Mouse (Mus musculus): ENCODE data around the gene Usp27x. TPM values are rescaled to one million over a fixed set of nuclear protein-coding genes. Genes with fewer than 3 reads are reported as not detected.

The Usp27x gene
- polyA plus RNA-seq, 1 experiment from 2014 or later = 1.3 TPM

Other genes with a start within 250 kb of the Usp27x start
- 12.0 and 13.1 TPM in 2 replicates for gene Clcn5, start 56.5 kb downstream of the Usp27x start, polyA plus RNA-seq (2015; fragmentation: Nextera tagmentation; extraction: Ambion mirVana)
- 0.14 TPM in 1 of 2 replicates, not detected in the other for gene Foxp3, start 197.8 kb upstream of the Usp27x start, polyA plus RNA-seq (2015; fragmentation: Nextera tagmentation; extraction: Ambion mirVana)
- gene Ppp1r3f, start 198.5 kb upstream of the Usp27x start, polyA plus RNA-seq (2015; fragmentation: Nextera tagmentation; extraction: Ambion mirVana) = 1.6 and 2.5 TPM in 2 replicates
- gene Ccdc22, start 229.7 kb upstream of the Usp27x start, polyA plus RNA-seq (2015; fragmentation: Nextera tagmentation; extraction: Ambion mirVana) = 26.9 and 30.4 TPM in 2 replicates
- gene Cacna1f, start 231.3 kb upstream of the Usp27x start, polyA plus RNA-seq (2015; fragmentation: Nextera tagmentation; extraction: Ambion mirVana) = not detected in 2 replicates